Mouse (Mus musculus) gastrocnemius, postnatal 14 days (tissue): Measurements from ENCODE around the gene Galr3. TPM values are rescaled to one million over a fixed set of nuclear protein-coding genes. Genes with fewer than 3 reads are reported as not detected.

ENCODE experiments used
- DNase-seq: peaks from one replicate; pipeline ENCODE4 v3.0.0; 2021; ENCODE audit warnings: mixed read lengths
- intact Hi-C: fragments of 180-260 bp; cut with DNase I; formaldehyde crosslinking; loops from one replicate; pipeline ENCODE4 v1.15.1; 2025; ENCODE audit warnings: low total_unique reads
- microRNA-seq, 2 experiments: library from miRNA; unstranded; fragments of <30 nt; microRNA quantifications; one replicate each; pipeline ENCODE4 v1.2.0; 2021
- total RNA-seq, 2 experiments: library from RNA; stranded (reverse); gene quantifications; 2 replicates each; pipeline ENCODE4 v1.2.3; 2021

Galr3 gene
- total RNA-seq, 2 experiments from 2014 or later: 0.23 TPM; not detected in 1

DNA sequence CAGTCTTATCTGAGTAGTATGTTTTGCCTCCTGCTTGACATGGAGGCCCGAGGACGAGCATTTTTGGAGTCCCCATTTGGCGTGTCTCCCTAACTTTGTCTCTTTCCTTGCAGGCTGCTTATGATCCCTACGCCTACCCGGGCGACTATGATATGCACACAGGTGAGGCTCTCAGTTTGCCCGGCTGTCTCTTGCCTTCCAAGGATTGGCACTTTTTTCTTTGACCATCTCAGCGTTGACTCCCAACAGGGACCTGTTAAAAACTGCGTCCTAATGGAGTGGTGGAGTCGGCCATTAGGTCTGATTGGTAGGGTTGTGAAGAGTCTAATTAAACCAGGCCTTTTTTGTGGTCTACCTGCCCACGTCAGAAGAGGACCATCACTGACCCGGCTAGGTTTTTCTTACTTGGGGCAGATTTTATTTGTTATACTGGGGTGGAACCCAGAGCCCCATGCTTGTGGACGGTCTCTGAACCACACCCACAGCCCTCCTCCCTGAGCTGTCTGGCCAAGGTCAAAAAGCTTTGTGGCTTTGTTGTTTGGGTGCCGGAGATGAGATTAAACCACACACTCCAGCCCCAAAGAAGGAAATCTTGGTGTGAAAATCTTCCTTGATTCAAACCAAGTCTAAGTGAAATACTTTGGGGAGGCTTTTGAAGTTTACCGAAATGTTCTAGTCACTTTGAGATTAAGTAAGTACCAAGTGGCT, 34.1 kb downstream of the Galr3 start:
- no peak for DNase-seq
- intact Hi-C loops: no loop called here

DNA sequence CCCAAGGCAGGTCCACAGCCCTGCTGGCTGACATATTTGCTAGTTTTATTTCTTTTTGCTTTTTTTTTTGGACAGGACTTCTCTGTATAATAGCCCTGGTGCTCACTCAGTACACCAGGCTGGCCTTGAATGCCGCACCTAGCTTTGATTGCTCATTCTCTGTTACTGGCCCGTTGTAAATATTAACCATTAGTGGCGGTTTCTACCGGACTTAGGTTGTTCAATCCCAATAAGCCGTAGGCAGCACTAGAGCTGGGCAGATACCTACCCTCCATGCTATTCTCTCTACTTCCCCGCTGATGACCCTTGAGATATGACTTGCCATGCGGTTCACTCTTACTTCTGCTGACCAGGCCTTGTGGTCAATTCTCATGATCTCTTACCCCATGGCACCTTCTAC, 37.9 kb downstream of the Galr3 start:
- intact Hi-C loops: no loop called here
- no peak for DNase-seq

DNA sequence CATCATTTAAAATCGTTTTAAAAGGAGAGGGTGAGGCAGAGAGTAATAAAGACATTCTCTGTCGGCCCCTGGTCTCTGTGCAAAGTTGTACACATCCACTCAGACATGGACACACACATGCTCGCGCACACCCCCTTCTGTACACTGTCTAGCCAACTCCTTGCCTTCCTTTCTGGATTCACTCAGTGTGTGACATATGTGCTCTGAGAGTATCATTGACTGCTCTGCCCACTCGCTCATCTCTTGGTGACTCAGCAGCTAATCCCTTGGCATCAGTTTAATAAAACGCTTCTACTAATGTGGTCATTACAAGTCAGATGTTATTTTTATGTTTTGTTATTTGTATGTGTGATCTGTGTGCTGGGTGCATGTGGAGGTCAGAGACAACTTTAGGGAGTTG, 50.6 kb downstream of the Galr3 start:
- DNase-seq: no peak
- intact Hi-C loops: loop anchor here (5.0 kb wide), 2 partner anchors 35 to 55 kb away; no protein-coding TSS in a partner anchor

Small RNA genes lying within 50 kb of the gene (microRNA-seq; reads per million reads assigned to microRNA genes)
- gene Mir6956: 1.6 to 2.0 reads per million in 2 experiments

Other genes with a start within 250 kb of the Galr3 start
- gene Card10, start 238.8 kb upstream of the Galr3 start, total RNA-seq: 1 to 10 TPM; 9.6 to 9.7 TPM
- 10 to 100 TPM; 22.7 to 23.6 TPM for gene Cdc42ep1, start 199.3 kb upstream of the Galr3 start, total RNA-seq
- not detected for gene Lgals2, start 186.4 kb upstream of the Galr3 start, total RNA-seq
- gene Gga1, start 164.7 kb upstream of the Galr3 start, total RNA-seq: 10 to 100 TPM; 28.0 to 28.2 TPM
- gene Gm49510, start 142.2 kb upstream of the Galr3 start, total RNA-seq: not detected
- gene Sh3bp1, start 142.1 kb upstream of the Galr3 start, total RNA-seq: 1 to 10 TPM; 3.3 to 3.6 TPM
- 1 to 10 TPM; 4.8 to 6.8 TPM for gene Pdxp, start 128.0 kb upstream of the Galr3 start, total RNA-seq
- 100 to 1,000 TPM; 398 to 459 TPM for gene Lgals1, start 115.2 kb upstream of the Galr3 start, total RNA-seq
- 10 to 100 TPM; 28.3 to 30.3 TPM for gene Nol12, start 107.0 kb upstream of the Galr3 start, total RNA-seq
- gene Triobp, start 94.2 kb upstream of the Galr3 start, total RNA-seq: 10 to 100 TPM; 57.9 to 80.0 TPM
- gene H1f0, start 13.4 kb upstream of the Galr3 start, total RNA-seq: 100 to 1,000 TPM; 129 to 164 TPM
- gene Ankrd54, start 21.0 kb downstream of the Galr3 start, total RNA-seq: 1 to 10 TPM; 5.4 to 6.1 TPM
- 10 to 100 TPM; 65.8 to 69.7 TPM for gene Eif3l, start 33.3 kb downstream of the Galr3 start, total RNA-seq
- gene Micall1, start 67.0 kb downstream of the Galr3 start, total RNA-seq: 10 to 100 TPM; 14.4 to 15.8 TPM
- gene Polr2f, start 99.1 kb downstream of the Galr3 start, total RNA-seq: 10 to 100 TPM; 62.4 to 74.9 TPM
- 1 to 10 TPM in 1 of 2 experiments, under 1 TPM in 1; 0.43 to 1.1 TPM for gene 1700088E04Rik, start 99.4 kb downstream of the Galr3 start, total RNA-seq
- 1 to 10 TPM; 2.3 to 6.5 TPM for gene Sox10, start 123.4 kb downstream of the Galr3 start, total RNA-seq
- gene Pick1, start 187.3 kb downstream of the Galr3 start, total RNA-seq: 10 to 100 TPM; 22.3 to 26.3 TPM
- gene Gm49486, start 187.5 kb downstream of the Galr3 start, total RNA-seq: under 1 TPM; 0.29 to 0.38 TPM
- gene Slc16a8, start 212.9 kb downstream of the Galr3 start, total RNA-seq: under 1 TPM; 0.12 to 0.38 TPM
- 1 to 10 TPM in 1 of 2 experiments, under 1 TPM in 1; 0.69 to 4.0 TPM for gene Baiap2l2, start 243.7 kb downstream of the Galr3 start, total RNA-seq